Mouse (Mus musculus) embryo, embryonic 10 days (tissue): ENCODE results near the gene Fads2.
A peak's percentile ranks its signal among the peaks of the same experiment; 100 is the strongest.

Source experiments
- DNase-seq: peaks from one replicate; pipeline ENCODE4 v3.0.0-alpha.2; 2015; ENCODE audit warnings: low spot score

Gene Fads2

DNA sequence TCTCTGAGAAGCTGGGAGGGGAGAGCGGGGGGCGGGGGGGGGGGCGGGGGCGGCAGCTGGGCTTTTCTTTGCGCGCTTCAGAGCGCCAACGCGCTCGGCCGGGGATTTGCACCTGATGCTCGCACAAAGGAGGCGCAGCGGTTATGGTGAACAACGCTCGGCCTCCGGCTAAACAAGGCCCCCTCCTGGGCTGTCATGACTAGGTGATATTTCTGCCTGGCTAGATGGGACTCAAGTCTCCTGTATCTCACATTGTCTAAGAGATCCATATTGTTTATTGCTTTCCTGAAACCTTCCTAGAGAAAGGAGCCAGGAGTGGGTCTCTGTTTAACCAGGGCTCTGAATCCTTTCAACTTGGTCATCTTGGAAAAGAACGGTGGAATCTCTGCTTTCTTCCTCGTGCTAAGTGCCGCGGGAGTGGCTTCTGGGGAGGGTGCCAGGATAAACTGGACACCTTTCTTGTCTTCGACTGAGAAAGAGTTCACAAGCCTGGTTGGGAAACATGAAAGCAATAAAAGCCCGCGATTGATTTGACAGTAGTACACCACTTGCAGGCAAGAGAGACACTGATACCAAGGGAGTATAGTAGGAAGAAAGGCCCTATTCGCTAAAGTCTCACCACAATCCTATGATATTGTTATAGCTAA lies 631 bp upstream of the Fads2 start:
- peak; percentile 19 for DNase-seq

DNA sequence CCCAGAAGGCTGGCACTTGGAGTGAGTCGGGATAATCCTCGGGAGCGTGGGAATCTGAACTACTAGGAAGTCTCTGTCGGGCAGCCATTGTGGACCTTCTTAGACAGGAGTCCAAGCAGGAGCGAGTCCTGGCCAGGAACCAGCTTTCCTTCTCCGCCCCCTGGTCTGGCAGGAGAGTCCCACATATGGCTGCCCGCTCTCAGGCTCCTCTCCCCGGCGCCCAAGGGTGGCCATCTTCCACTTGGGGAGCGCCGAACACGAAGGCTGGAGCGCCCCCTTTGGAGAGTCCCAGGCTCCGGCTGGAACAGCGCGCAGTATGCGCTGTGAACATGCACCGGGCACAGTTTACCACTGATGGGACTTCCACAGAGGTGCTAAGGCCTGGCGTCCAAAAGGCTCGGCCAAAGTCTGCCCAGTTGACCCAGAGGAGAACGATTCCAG lies 895 bp downstream of the Fads2 start:
- DNase-seq, result peak; percentile 82

DNA sequence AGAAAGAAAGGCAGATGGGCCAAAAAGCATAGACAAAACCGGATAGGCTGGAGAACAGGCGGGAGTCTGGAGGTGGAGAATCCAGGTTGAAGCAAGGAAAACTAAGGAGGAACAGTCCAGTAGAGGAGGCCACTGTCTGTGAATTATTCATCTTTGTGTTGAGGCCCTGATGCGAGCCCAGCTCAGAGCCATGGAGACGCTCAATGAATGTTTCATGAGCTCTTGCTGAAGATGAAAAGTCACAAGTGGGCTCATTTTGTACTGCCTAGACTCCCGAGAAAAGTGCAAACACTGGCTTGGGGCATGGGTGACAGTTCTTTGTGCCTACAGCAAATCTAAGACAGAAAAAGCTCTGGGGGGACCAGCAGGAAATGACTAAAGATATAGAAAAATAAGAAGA lies 3.7 kb downstream of the Fads2 start:
- no peak for DNase-seq

DNA sequence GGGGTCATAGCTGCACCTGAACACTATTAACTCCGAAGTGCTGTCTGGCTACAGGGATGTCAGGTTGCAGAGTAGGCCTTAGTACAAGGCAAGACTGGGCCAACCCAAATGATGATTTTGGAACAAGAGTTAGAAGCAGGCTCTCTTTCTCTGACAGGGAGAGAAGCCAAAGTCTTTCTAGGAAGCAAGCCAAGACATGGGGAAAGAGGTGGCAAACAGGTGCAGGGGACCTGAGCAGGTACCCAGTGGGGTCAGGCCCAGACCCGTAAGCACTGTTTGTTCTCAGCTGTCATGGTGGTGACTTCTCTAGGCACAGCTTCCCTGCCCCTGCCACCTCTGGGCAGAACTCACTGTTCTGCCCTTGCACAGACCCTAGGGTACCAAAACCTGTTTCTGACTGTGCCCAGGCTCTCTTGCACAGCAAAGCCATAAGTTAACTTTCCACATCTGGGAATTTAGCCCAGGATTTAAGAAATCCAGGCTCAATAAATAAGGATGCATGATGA lies 5.1 kb downstream of the Fads2 start:
- no peak for DNase-seq

DNA sequence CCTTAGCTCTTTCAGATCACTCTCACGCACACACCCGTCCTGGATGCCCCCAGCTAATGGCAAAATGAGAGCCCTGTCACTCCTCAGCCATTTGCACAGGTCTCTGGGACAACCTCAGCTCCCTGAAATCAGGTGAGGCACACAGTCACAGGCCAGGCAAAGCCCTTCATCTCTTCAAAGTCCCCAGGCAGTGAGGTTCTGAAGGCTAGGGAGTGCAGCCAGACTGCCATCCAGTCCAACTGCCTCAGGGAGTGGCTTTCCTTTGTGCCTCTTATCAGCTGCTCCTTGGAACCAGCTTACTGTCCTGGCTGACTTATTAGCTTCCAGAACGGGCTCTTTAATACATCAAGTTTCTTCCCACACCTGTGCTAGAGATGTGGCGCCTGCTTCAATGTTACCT lies 6.9 kb downstream of the Fads2 start:
- no peak for DNase-seq

DNA sequence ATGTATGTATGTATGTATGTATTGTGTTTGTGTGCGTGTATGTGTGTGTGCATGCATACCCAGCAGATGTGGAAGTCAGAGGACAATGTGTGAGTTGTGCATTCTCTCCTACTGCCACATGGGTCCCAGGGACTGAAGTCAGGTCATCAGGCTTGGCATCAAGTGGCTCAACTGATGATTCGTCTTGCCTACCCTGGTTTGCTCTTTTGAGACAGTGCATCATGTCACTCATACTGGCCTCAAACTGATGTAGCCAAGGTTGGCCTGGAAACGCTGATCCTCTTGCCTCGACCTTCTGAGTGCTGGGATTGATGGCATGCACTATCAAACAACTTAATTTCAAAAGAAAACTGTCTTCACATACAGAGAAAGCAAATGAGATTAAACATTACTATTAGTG lies 7.7 kb downstream of the Fads2 start:
- no peak for DNase-seq

DNA sequence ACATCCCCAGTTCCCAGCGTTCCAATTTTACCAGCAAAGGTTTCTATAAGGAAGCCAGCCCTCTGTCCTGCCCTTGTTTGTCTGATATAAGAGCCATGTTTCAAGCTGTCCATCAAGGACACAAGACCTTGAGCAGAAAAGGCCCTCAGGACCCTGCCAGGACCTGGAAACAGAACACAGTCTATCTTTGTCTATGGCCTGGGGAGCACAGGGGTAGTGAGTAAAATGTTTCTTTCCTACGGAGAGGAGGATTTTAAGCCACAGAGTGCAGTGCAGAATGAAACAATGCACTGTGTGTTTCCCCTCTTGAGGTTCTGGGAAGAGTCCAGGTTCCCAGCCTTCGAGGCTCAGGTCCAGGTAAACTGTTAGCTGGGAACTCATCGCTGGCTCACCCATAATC lies 14.6 kb downstream of the Fads2 start:
- DNase-seq, result no peak

DNA sequence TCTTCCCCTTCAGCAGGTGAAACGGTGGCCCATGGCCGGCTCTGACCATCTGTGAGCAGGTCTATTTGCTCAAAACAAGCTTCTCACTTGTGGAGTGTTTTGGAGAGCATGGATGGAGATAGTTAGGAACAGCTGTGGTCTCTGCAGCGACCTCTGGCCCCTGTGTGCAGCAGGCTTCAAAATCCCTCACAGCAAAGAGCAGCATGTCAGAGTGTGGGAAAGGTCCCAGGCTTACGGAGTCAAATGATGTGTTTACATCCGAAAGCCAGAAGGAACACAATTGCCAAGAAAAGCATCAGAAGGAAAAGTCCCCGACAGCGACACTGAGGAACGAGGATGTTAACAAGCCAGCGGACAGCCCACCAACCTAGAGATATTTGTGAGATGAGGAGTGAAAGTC lies 16.1 kb downstream of the Fads2 start:
- DNase-seq, result no peak

DNA sequence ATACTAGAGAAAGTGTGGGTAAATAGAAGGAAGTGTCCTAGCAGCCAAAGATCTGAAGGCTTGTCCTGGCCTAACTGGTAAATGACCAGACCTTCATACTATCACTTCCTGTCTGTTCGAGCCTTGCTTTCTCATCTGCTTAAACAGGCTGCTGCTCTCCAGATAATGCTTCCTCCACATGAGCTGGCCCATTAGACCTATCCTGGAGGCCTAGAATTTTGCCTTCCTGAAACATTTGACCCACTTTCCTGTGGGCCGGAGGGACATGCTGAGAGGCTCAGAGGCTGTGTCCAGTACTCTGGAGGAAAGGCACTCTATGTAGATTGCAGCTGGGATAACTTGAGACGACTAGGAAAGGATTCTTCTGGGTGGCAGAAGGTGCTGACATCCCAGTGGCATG lies 19.4 kb downstream of the Fads2 start:
- no peak for DNase-seq

DNA sequence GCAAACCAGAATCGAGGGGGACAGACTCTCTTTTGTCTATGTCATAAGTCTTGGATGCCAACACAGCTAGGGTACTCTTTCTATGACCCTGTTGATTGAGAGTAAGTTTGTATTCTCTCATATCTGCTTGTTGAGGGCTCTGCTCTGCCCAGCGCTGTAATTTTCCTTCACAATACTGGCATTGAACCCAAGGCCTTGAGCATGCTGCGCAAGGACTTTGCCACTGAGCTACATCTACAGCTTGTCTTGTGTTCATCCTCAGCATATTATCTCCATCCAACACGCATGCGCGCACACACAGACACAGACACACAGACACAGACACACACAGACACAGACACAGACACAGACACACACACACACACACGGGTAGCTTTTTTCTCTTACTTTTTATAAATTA lies 21.2 kb downstream of the Fads2 start:
- DNase-seq, result no peak

DNA sequence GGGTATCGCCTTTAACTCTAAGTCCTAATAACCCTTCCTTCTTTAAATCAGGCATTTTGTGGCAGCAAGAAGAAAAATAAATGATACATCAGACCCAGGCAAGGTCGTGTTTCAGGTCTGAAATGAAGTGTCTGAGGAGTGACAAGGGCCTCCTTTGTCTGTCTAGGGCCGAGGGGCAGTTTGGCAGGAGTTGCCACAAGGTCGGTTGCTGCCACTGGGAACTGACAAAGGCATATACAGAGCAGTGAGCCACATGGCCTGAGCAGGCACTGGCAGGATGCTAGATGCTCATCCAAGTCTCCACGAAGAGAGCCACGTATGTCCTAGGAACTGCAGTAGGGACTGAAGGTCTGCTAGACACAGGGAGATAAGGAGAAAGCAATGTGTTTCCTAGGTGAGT lies 23.2 kb downstream of the Fads2 start:
- no peak for DNase-seq

DNA sequence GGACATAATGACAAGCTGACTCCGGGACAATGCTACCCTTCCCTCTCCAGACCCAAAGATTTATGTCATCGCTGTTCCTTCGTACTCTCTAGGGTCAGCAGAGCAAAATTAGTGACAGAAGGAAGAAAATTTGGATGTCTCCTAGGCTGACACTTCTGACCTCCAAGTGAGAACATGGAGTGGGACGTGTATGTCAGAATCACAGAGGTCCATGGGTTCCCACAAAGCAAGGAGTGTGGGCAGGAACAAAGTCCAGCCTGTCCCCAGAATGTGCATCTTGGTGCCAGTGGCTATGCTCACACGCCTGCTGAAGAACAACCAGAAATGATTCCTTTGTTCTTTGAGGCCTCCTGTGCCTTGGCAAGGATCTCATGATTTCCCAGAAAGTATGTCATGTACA lies 28.4 kb downstream of the Fads2 start:
- DNase-seq, result no peak

DNA sequence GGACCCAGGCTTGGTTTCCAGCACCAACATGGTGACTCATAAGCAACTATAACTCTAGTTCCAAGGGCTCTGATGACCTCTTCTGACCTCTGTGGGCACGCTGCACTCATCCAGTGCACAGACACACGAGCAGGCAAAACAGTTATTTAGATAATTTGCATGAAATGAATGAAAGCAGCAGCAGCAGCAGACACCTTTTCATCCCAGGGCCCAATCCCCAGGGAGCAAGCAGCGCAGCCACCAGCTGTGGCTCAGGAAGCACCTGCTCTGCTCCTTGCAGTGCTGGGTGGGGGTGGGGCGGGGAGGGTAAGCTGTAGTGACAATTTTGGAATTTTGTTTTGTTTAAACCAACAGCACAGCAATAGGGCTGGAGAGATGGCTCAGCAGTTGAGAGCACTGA lies 29.7 kb downstream of the Fads2 start:
- DNase-seq, result peak; percentile 14

DNA sequence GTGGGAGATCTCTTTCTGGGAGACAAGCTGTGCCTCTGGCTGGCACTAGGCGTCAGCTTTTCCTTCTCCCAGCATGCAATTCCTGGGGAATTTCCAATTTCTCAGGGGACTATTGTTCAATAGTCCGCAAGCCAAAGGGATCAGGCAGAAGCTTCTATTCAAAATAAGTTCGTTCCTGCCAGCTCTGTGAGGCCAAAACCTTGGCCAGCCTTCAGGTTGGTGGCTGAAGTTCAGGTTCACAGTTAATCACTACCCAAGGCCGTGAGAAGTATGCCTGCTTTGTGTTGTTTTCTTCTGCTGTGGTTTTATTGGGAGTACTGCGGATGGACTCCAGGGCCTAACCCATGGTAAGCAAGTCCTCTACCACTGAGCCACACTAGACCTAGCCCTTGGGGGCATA lies 30.4 kb downstream of the Fads2 start:
- no peak for DNase-seq

DNA sequence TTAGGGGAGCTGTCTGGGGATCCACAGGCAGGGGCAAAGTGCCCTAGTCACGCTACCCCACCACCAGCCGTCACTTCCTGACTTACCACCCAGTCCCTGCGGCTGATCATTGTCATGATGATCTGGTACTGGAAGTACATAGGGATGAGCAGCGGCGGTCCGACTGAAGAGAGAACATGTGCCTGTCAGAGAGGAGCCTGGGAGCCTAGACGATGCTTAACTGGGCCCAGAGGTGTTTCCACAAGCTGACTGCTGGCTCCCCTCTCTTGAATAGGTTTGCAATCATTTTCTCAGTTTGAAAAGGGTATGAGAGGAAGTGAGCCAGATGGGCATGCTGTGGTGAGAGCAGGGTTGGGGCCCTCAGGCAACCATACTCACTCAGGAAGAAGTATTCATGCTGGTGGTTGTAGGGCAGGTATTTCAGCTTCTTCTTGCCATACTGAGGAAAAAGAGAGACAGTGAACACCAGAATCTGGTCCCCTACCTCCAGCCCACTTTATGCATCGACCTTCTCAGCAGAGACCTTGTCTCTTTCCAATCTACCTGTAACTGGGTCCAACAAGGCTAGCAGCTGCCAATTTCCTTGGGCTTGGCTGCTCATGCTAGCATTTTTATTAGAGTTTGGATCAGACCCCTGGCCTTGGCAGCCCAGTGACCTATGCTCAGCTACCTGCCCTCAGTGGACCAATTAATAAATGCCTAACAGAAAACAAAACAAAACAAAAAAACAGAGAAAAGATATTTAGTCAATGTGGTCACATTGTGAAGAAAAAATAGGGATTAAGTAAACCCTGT lies 31.2 kb downstream of the Fads2 start:
- DNase-seq, result no peak

DNA sequence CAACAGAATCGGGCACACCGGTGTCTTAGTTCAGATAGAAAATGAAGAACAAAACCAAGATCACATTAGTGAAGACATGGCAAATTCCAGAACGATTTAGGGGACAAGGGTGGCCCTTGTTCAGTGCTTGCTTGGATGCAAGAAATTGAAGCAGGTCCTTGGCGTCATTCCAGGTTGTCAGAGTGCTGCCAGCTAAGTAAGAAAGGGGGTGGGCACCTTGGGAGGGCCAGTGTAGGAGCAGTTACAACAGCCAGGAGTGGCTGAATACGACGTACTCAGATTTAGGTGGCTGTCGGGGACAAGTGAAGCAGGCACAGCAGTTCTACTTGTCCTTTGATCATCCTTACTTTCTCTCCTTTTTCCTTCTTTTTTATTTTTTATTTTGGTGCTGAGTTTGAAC lies 33.8 kb downstream of the Fads2 start:
- no peak for DNase-seq

DNA sequence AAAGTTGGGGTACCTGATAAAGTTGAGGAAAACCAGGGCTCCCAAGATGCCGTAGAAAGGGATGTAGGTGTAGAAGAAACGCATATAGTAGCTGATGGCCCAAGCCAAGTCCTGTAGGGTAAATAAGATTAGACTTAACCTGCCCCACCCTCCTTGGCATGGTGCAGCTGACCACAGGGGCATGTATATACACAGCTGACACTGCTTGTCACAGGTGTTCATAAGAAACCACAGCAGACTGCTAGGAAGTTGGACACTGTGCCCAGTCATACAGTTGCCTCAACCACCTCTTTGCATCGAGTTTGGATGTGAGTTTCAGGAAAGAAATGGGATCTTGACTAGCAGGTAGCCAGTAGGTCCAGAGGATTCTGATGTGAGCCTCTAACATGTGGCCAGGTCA lies 35.0 kb downstream of the Fads2 start:
- DNase-seq, result no peak

DNA sequence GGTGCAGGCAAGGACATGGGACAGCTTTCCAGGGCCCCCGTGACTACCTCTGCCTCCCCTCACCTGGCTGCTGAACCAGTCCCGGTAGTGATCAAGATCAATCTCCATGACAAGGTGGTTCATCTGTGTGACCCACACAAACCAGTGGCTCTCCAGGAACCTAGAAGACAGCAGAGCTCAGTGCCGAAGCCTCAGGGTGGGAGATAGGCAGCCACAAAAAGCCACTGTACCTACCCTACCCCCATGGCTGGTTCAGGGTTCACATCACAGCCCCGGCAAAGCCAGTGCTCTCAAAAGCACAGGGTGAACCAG lies 35.4 kb downstream of the Fads2 start:
- no peak for DNase-seq

DNA sequence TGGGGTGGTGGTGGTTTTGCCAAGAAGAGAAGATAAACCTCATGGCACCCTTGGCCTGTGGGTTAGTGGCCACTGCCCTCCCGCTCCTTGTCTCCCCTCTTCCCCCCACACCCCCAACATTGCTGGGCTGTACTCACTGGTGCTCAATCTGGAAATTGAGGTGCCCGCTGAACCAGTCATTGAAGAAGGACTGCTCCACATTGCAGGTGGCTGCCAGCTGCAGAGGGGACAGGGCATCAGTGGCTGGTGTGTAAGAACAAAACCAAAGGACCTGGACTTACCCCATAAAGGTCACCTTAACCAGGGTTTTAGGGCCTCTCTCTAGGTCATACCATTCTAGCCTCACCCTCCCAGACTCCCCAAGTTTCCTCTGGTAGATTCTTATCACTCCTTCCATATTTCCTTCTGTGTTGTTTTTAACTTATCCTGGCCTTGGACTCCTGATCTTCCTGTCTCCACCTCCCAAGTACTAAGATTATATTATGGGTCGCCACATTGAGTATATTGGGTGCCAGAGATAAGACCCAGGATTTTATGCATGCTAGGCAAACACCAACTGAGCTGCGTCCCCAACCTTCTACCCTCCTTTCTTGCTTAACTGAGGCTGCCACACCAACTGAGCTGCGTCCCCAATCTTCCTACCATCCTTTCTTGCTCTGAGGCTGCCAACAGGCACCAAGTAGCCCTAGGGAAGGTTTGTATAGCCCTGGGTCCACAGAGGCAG lies 35.9 kb downstream of the Fads2 start:
- DNase-seq, result no peak

DNA sequence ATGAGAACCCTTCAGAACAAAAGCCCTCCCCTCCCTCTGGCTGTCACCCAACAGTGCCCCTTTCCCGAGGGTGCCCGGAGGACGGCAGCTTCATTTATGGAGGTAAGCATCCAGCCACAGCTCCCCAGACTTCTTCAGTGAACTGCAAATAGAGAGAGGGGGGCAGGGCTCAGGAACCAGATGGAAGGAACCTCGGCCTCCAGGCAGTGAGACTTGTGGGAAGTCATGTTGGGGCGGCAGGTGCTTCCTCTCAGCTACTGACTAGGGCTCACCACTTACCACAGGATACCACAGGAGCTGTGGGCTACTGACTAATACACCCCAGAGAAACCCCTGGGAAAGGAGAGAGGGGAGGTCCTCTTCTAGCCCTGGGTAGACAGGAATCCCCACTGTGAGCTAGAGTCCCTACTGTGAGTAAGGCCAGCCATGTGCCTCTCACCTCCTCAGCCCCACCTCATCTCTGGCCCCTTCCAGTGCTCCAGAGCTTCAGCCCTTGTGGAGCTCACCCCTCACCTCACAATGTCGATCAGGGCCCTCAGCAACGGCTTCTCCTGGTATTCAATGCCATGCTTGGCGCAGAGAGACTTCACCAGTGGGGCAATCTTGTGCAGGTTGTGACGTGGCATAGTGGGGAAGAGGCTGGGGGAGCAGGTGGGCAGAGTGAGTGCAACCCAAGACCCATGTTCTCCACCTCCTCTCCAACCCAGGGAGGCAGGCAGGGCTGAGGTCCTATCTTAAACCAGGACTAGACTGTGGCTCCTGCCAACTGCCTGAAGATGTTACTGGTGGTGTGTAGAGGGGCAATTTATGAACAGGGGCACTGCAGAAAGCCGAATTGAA lies 37.2 kb downstream of the Fads2 start:
- no peak for DNase-seq

DNA sequence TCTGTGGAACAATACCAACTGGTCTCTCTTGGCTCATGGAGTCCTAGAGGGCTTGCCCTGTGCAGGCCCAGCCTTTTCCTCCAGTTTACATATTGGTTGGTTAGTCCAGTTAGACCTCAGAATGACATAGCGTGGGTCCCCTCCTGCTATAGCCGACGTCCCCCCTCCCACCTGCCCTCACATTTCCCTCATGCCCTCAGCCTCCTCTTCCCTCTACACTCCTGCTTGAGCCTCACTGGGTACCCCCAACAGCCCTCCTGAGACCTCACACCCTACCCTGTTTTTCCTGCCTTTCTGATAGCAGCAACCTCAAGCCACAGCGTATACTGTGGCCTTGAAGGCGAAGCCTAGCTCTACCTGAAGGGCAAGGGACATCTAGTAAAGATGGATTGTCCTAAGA lies 38.7 kb downstream of the Fads2 start:
- DNase-seq, result no peak

DNA sequence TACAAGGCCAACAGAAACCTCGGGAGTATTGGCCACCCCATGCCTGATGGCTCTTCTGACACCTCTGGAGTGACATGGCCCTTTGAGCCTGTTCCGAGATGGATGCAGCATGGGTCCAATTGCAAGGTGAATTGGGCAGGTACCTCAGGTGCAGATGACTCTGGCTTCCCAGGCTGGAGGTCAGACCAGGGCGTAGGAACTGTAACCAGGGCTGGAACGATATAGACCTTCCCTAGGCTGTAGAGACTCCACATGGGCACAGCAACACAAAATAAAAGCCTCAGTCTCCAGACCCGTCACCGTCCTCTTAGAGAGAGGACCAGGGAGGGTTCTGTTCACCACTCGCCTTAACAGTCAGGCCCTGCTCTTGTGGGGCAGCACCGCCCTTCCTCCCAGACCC lies 39.3 kb downstream of the Fads2 start:
- DNase-seq, result no peak
